ENCODE assay signal across 24 mouse cellular contexts in genomic region chr8:125975981-125976380, GRCm38 (mm10). TPM values are rescaled to one million over a fixed set of nuclear protein-coding genes. Genes with fewer than 3 reads are reported as not detected.
"Had no signal": no experiment of that assay in that cellular context is flagged by ENCODE, and none has a peak within 500 bp of the region (broad histone marks: within the 10 kb centered on the region; RNA-seq: fewer than 3 reads in every experiment).

No protein-coding gene starts in this region.

- H3K27me3 ChIP-seq: heart, embryonic 15.5 days; hindbrain, embryonic 13.5 days; hindbrain, embryonic 15.5 days; limb, embryonic 13.5 days; limb, embryonic 15.5 days; liver, embryonic 13.5 days; liver, embryonic 15.5 days had no signal

- H3K36me3 ChIP-seq: heart, embryonic 13.5 days; heart, embryonic 15.5 days; hindbrain, embryonic 13.5 days; hindbrain, embryonic 15.5 days; limb, embryonic 13.5 days; limb, embryonic 15.5 days; liver, embryonic 13.5 days; liver, embryonic 15.5 days had no signal

- H3K9ac ChIP-seq: heart, embryonic 13.5 days; heart, embryonic 15.5 days; hindbrain, embryonic 13.5 days; hindbrain, embryonic 15.5 days; limb, embryonic 13.5 days; limb, embryonic 15.5 days; liver, embryonic 13.5 days; liver, embryonic 15.5 days had no signal

- DNase-seq: gastrocnemius, postnatal 14 days; gastrocnemius, postnatal 36 days; heart, adult 11 months; heart, adult 2 months; heart, postnatal 14 days; heart, postnatal 36 days; kidney, adult 11 months; kidney, postnatal 14 days; layer of hippocampus, adult 9-11 months; layer of hippocampus, postnatal 36 days; left cerebral cortex, postnatal 4 days; liver, embryonic 13.5 days had no signal

- H3K9me3 ChIP-seq: heart, embryonic 13.5 days; heart, embryonic 15.5 days; hindbrain, embryonic 13.5 days; hindbrain, embryonic 15.5 days; limb, embryonic 13.5 days; limb, embryonic 15.5 days; liver, embryonic 13.5 days; liver, embryonic 15.5 days had no signal

- H3K4me1 ChIP-seq: heart, embryonic 13.5 days; heart, embryonic 15.5 days; hindbrain, embryonic 13.5 days; hindbrain, embryonic 15.5 days; limb, embryonic 13.5 days; limb, embryonic 15.5 days; liver, embryonic 13.5 days; liver, embryonic 15.5 days had no signal

- H3K27ac ChIP-seq: heart, adult 2 months; heart, embryonic 13.5 days; heart, embryonic 15.5 days; hindbrain, embryonic 13.5 days; hindbrain, embryonic 15.5 days; hindbrain, postnatal 0 days; limb, embryonic 13.5 days; limb, embryonic 15.5 days; liver, embryonic 13.5 days; liver, embryonic 15.5 days had no signal

- H3K4me3 ChIP-seq: heart, adult 2 months; heart, embryonic 13.5 days; heart, embryonic 15.5 days; hindbrain, embryonic 13.5 days; hindbrain, embryonic 15.5 days; limb, embryonic 13.5 days; limb, embryonic 15.5 days; liver, embryonic 13.5 days; liver, embryonic 15.5 days had no signal

- H3K4me2 ChIP-seq: heart, embryonic 11.5 days; heart, embryonic 13.5 days; heart, embryonic 15.5 days; hindbrain, embryonic 13.5 days; hindbrain, embryonic 15.5 days; limb, embryonic 13.5 days; limb, embryonic 15.5 days; liver, embryonic 11.5 days; liver, embryonic 13.5 days; liver, embryonic 15.5 days had no signal

- ATAC-seq: hindbrain, postnatal 0 days; intestine, embryonic 16.5 days had no signal

RNA-seq across cellular contexts. Expression of gene Kcnk1, which starts 19.0 kb away (rescaled TPM):
- total RNA-seq: heart, postnatal 14 days; hematopoietic stem cell, adult 5-6 weeks had no signal
